Mouse (Mus musculus) olfactory bulb, adult 2 months (tissue): ENCODE measurements at regions not wholly inside any gene's neighbourhood (a gene's known extent, or its start where the extent isn't known, plus 50 kb on each side); places are given as distances from the start of the nearest gene placed in this dataset.

Source experiments
- CTCF ChIP-seq: fragments of 200-500 bp; IDR thresholded peaks from 2 replicates; pipeline ENCODE4 v1.5.1; 2012; ENCODE audit warnings: low read depth, mild to moderate bottlenecking, low read length, moderate library complexity; ENCODE audit not compliant: insufficient read depth
- POLR2A ChIP-seq: fragments of 200-500 bp; IDR thresholded peaks from 2 replicates; pipeline ENCODE4 v1.6.1; 2012; ENCODE audit warnings: mild to moderate bottlenecking, low read depth, low read length, moderate library complexity; ENCODE audit not compliant: insufficient read depth

DNA sequence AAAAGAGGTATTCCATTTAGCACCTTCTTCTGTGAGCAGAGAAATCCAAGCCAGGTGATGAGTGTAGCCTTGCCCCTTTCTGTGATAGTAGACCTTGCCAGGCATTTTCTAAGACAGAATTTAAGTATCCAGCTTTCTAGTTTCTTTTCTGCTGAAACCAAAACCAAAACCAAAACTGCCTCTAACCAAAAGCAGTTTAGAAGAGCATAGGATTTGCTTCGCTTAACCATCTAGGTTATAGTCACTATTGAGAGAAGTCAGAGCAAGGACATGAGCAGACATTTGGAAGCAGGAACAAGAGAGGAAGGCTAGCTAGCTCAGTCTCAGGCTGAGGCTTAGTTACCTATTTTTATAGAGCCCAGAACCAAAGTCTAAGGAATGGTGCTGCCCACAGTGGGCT is 354.8 kb upstream of the Prickle1 start:
- TF ChIP-seq CTCF (no peak), POLR2A (no peak)
